30 mouse cellular contexts compared by ENCODE assay signal in the genomic region with DNA sequence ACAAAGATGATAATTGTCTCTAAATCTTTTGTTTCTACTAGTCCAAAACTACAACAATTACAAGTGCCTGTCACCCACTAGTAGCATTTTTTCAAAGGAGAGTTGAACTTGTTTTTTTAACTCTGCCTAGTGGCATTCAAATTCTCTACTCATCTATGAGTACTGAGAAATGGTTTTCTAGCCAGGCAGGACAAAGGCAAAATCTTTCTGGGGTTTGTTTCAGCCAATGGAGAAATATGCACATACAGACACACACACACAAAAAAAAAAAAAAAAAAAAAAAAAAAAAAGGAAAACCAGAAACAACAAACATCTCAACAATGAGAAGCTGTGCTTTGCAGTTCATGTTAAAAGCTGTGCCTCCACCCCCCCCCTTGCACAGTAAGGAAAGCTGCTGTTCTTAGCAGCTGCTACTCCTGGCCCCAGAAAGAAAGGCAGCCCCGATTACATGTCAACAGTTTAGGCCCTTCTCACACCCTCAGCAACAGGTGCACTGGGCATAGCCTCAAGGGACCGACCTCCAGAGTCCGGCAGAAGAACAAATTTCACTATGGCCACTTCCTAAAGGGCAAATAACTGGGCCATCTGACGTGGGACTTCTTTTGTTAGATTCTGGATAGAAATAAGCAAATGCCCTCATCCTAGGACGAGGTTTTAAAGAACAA. TPM values are rescaled to one million over a fixed set of nuclear protein-coding genes. Genes with fewer than 3 reads are reported as not detected.
DNase-seq lines count a peak whose midpoint lies in the region; ATAC-seq and TF ChIP-seq lines count a peak whose summit lies in the region.
"Had no signal": no experiment of that assay in that cellular context is flagged by ENCODE, and none has a peak within 500 bp of the region (broad histone marks: within the 10 kb centered on the region; RNA-seq: fewer than 3 reads in every experiment).

No protein-coding gene starts in this region.

- H3K27me3 ChIP-seq in C2C12 (ENCODE audit: control insufficient read depth, insufficient read depth, insufficient read length) = no peaks in the 10 kb centered on the region
- H3K27me3 ChIP-seq: forebrain, embryonic 15.5 days; hindbrain, embryonic 15.5 days; limb, embryonic 15.5 days; liver, embryonic 13.5 days; midbrain, embryonic 15.5 days; neural tube, embryonic 12.5 days had no signal

- intact Hi-C loops in left cerebral cortex, postnatal 25 days (cut with DNase I) = loop anchor here (5.0 kb wide), 1 partner anchor 160 kb away; no protein-coding TSS in a partner anchor

- no peaks in the 10 kb centered on the region for H3K79me3 ChIP-seq in C2C12 (ENCODE audit: low read depth)

- no peak for TF ChIP-seq POLR2A in brain, embryonic 14.5 days (IDR thresholded peaks at IDR 0.05; ENCODE audit: borderline replicate concordance, extremely low read depth, insufficient read depth, insufficient read length, poor library complexity, severe bottlenecking)

- no peak for ATAC-seq in cerebellum, adult (ENCODE audit: insufficient number of reproducible peaks, low FRiP score, low TSS enrichment)
- ATAC-seq: activated CD4-positive, CD25-positive, alpha-beta regulatory T cell, adult 4 months; forebrain, embryonic 15.5 days; inflammation-experienced regulatory T-cells, adult 6 months; lung, postnatal 0 days; midbrain, embryonic 15.5 days had no signal

- no peaks in the 10 kb centered on the region for H3K79me2 ChIP-seq in C2C12 (ENCODE audit: control insufficient read depth, insufficient read depth)

- H3K36me3 ChIP-seq in C2C12 (ENCODE audit: control insufficient read depth, insufficient read depth) = peaks cover 14% of the 10 kb centered on the region
- H3K36me3 ChIP-seq: hindbrain, embryonic 15.5 days had no signal

- no peak overlapping the region for H3ac ChIP-seq in C2C12 (ENCODE audit: control insufficient read depth, insufficient read length, low read depth)

- no peak for TF ChIP-seq CTCF in C2C12 (IDR thresholded peaks at IDR 0.05; ENCODE audit: control insufficient read depth, insufficient read depth, insufficient read length)
- no peak for TF ChIP-seq CTCF in brain, embryonic 14.5 days (IDR thresholded peaks at IDR 0.05; ENCODE audit: borderline replicate concordance, extremely low read depth, insufficient read depth, insufficient read length)

- no peak overlapping the region for H3K4me3 ChIP-seq in C2C12 (ENCODE audit: insufficient read depth, poor library complexity, severe bottlenecking)
- H3K4me3 ChIP-seq: forebrain, embryonic 15.5 days; hindbrain, embryonic 10.5 days; hindbrain, embryonic 15.5 days; layer of hippocampus, adult 2 months; left cerebral cortex, adult 2 months; limb, embryonic 15.5 days; liver, embryonic 13.5 days; midbrain, embryonic 10.5 days; midbrain, embryonic 15.5 days; neural tube, embryonic 12.5 days had no signal

- peak; percentile 15 to 28 for DNase-seq in cerebellum, postnatal 10 days
- peak; percentile 30 for DNase-seq in brain, embryonic 14.5 days (ENCODE audit: low read depth)
- peak; percentile 62 for DNase-seq in gastrocnemius, postnatal 25 days
- no peak for DNase-seq in lung, postnatal 14 days
- no peak for DNase-seq in layer of hippocampus, adult 18-20 months (ENCODE audit: low spot score in 2 of 2)
- DNase-seq in left cerebral cortex, postnatal 25 days (ENCODE audit: low spot score in 2 of 2) = no peak
- DNase-seq: adrenal gland, adult 8-10 months; cerebellum, adult 11 months; cerebellum, adult 9-10 months; heart, postnatal 14 days; kidney, adult 11 months; kidney, postnatal 14 days; liver, embryonic 13.5 days; lung, adult 18-20 months; right cerebral cortex, postnatal 14 days; thymus, postnatal 14 days had no signal

TF ChIP-seq in C2C12, 6 proteins besides CTCF, POLR2A, EP300 and RAD21:
- peak; percentile 57 for TF ChIP-seq MYOD1 (IDR thresholded peaks at IDR 0.05; ENCODE audit: control insufficient read depth, insufficient read length, low read depth)
- no peak for TF ChIP-seq USF1 (IDR thresholded peaks at IDR 0.05; ENCODE audit: low read depth)
- TF ChIP-seq MYOG (IDR thresholded peaks at IDR 0.05; ENCODE audit: control insufficient read depth, extremely low read depth, insufficient read length) = no peak
- TF ChIP-seq CEBPB (IDR thresholded peaks at IDR 0.05; ENCODE audit: low read depth) = no peak
- TF ChIP-seq FOSL1 (IDR thresholded peaks at IDR 0.05; ENCODE audit: insufficient read depth, low read length, poor library complexity, severe bottlenecking) = no peak
- no peak for TF ChIP-seq MAX (IDR thresholded peaks at IDR 0.05)

RNA-seq across cellular contexts. Expression of gene Kremen1, which starts 16.1 kb away (rescaled TPM):
- 43.5 TPM for polyA plus RNA-seq in C2C12 (2012; fragmentation: generic; extraction: Trizol)
- polyA plus RNA-seq in brain, embryonic 14.5 days (2012; rRNA removed) = 9.2 and 11.4 TPM in 2 replicates
- total RNA-seq in gastrocnemius, postnatal 25 days (2021) = 10 to 100 TPM; 35.0 to 47.6 TPM
- total RNA-seq in layer of hippocampus, adult 18-20 months (2021) = 10 to 100 TPM; 12.9 to 15.5 TPM
- 10 to 100 TPM; 14.0 to 15.9 TPM for total RNA-seq in left cerebral cortex, postnatal 25 days (2021)

Comparison
In these comparisons a context has a peak if more than half of its experiments do, and no peak if none do; other contexts are left out.
1. DNase-seq: peak in cerebellum, postnatal 10 days (2 of 2), brain, embryonic 14.5 days (single experiment) and gastrocnemius, postnatal 25 days (single experiment); none in lung, postnatal 14 days (single experiment), layer of hippocampus, adult 18-20 months (0 of 2) and left cerebral cortex, postnatal 25 days (0 of 2).